Mouse (Mus musculus) 3T3-L1 (cell line): Measurements from ENCODE around the gene Gatb.

Source experiments
- DNase-seq: peaks from one replicate; pipeline ENCODE4 v3.0.0-alpha.2; 2015; ENCODE audit warnings: low read depth, low spot score

The Gatb gene

GRCm38 (mm10) chr3:85573864-85574830 is at the start of gene Gatb:
TSS of gene Gatb (plus strand) at chr3:85574119.
- peak; percentile 100 for DNase-seq

GRCm38 (mm10) chr3:85530601-85531161 is 43.2 kb upstream of the Gatb start:
- DNase-seq: peak; percentile 35

- DNase-seq: no peak
Measured at GRCm38 (mm10) chr3:85532376-85532775, 41.5 kb upstream of the Gatb start.

GRCm38 (mm10) chr3:85535042-85535441 is 38.9 kb upstream of the Gatb start:
- DNase-seq: peak; percentile 6

GRCm38 (mm10) chr3:85535621-85536520 is 38.0 kb upstream of the Gatb start:
- DNase-seq: peak; percentile 83

GRCm38 (mm10) chr3:85542765-85543164 is 31.2 kb upstream of the Gatb start:
- no peak for DNase-seq

- peak; percentile 49 for DNase-seq
Measured at GRCm38 (mm10) chr3:85543652-85544051, 30.3 kb upstream of the Gatb start.

- DNase-seq: no peak
Measured at GRCm38 (mm10) chr3:85550312-85550711, 23.6 kb upstream of the Gatb start.

GRCm38 (mm10) chr3:85551352-85551751 is 22.6 kb upstream of the Gatb start:
- DNase-seq: no peak

- no peak for DNase-seq
Measured at GRCm38 (mm10) chr3:85553731-85554277, 20.1 kb upstream of the Gatb start.

GRCm38 (mm10) chr3:85564603-85565002 is 9.3 kb upstream of the Gatb start:
- no peak for DNase-seq

GRCm38 (mm10) chr3:85571276-85571675 is 2.6 kb upstream of the Gatb start:
- DNase-seq: peak; percentile 95

GRCm38 (mm10) chr3:85572502-85572901 is 1.4 kb upstream of the Gatb start:
- peak; percentile 37 for DNase-seq

GRCm38 (mm10) chr3:85573216-85573863 is 579 bp upstream of the Gatb start:
- DNase-seq: no peak

- DNase-seq: no peak
Measured at GRCm38 (mm10) chr3:85582726-85583125, 8.8 kb downstream of the Gatb start.

- no peak for DNase-seq
Measured at GRCm38 (mm10) chr3:85583194-85583593, 9.3 kb downstream of the Gatb start.

- no peak for DNase-seq
Measured at GRCm38 (mm10) chr3:85584966-85585365, 11.0 kb downstream of the Gatb start.

GRCm38 (mm10) chr3:85588701-85589100 is 14.8 kb downstream of the Gatb start:
- DNase-seq: no peak

- DNase-seq: no peak
Measured at GRCm38 (mm10) chr3:85590090-85590754, 16.3 kb downstream of the Gatb start.

GRCm38 (mm10) chr3:85592067-85592466 is 18.1 kb downstream of the Gatb start:
- no peak for DNase-seq
